Mouse (Mus musculus) olfactory bulb, adult 2 months (tissue): ENCODE results near the gene Cenpe.

Experiments
- CTCF ChIP-seq: fragments of 200-500 bp; IDR thresholded peaks from 2 replicates; pipeline ENCODE4 v1.5.1; 2012; ENCODE audit warnings: low read depth, mild to moderate bottlenecking, low read length, moderate library complexity; ENCODE audit not compliant: insufficient read depth
- POLR2A ChIP-seq: fragments of 200-500 bp; IDR thresholded peaks from 2 replicates; pipeline ENCODE4 v1.6.1; 2012; ENCODE audit warnings: mild to moderate bottlenecking, low read depth, low read length, moderate library complexity; ENCODE audit not compliant: insufficient read depth

- TF ChIP-seq CTCF, result no peak
- no peak for TF ChIP-seq POLR2A
These were observed 39.5 kb downstream of the Cenpe start for GRCm38 (mm10) chr3:135251825-135252224.
